Mouse (Mus musculus) liver, adult 2 months (tissue): Measurements from ENCODE around the gene Cobl.

Source experiments
- CTCF ChIP-seq: fragments of 200-500 bp; IDR thresholded peaks from 2 replicates; pipeline ENCODE4 v1.5.1; 2011; ENCODE audit warnings: low read depth, low read length, control low read depth
- POLR2A ChIP-seq: fragments of 200-500 bp; IDR thresholded peaks from 2 replicates; pipeline ENCODE4 v1.6.1; 2011; ENCODE audit warnings: low read length, control low read depth; ENCODE audit not compliant: insufficient read depth; ENCODE audit errors: extremely low read depth

- TF ChIP-seq CTCF (peak; percentile 38), POLR2A (no peak)
Observed at GRCm38 (mm10) chr11:12290911-12291653, 173.7 kb downstream of the Cobl start.
